Mouse (Mus musculus) thymus, postnatal 25 days (tissue): ENCODE measurements around the gene Ankmy1.

ENCODE experiments used
- DNase-seq: peaks from one replicate; pipeline ENCODE4 v3.0.0; 2022

The Ankmy1 gene

GRCm38 (mm10) chr1:92814319-92814718 is 88.4 kb downstream of the Ankmy1 start:
- DNase-seq: no peak
